Mouse (Mus musculus) common myeloid progenitor, adult 5-6 weeks (primary cell): ENCODE measurements at regions not wholly inside any gene's neighbourhood (a gene's known extent, or its start where the extent isn't known, plus 50 kb on each side); places are given as distances from the start of the nearest gene placed in this dataset.

Source experiments
- ATAC-seq: replicated peaks from 2 replicates; pipeline ENCODE4 v1.8.0; 2016; ENCODE audit warnings: low read depth, mild to moderate bottlenecking, moderate TSS enrichment, inconsistent platforms; ENCODE audit not compliant: poor library complexity, severe bottlenecking

DNA sequence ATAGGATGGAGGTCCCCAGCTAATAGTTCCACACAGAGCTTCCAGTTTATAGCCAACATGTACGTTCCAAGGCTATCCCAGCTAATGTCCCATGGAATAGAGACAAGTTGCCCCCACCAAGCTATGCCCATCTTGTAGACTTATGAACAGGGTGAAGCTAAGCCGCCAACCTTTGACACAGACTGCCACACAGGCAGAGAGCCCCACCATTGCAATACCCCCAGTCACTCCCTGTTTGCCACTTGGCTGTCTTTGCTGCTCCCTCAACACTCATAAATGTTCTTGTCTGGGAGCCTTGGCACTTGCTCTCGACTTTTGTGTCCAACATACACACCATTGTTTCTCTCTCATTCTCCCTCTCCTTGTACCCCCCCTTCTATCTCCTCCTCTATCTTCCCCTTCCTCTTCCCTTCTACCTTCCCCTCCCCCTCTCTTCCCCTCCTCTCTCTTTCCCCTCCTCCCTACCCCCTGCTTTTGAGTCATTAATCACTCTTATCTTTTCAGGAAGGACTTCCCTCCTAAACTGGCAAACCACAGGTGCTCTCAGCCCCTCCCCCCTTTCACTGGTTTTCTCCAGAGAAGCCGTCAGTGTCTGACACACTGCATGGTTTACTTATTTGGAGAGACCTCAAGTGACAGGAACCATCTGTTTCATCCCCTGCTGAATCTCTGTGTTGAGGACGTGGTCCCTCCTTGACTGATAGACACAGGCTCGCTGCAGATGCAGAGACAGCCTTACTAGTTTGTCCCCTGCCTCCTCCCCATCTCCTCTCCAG is 148.2 kb downstream of the Kdr start:
- ATAC-seq = peak; percentile 59

DNA sequence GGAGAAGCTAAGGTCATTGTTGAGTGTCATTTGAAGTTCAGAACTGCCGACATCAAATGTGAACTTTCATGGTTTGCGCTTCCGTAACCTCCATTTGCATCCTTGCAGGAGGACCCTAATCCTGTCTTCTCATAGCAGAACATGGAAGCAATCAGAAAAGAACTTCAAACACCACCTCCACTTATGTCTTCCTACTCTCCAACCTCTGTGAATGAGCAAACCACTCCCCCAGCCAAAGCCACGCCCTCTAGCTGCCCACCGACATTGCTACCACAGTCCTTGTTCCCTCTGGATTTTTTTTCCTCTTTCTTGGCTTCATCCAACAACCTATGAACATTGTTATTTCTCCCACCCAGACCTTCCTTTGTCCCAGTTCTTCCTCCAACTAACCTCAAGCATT is 149.9 kb downstream of the Kdr start:
- no peak for ATAC-seq

DNA sequence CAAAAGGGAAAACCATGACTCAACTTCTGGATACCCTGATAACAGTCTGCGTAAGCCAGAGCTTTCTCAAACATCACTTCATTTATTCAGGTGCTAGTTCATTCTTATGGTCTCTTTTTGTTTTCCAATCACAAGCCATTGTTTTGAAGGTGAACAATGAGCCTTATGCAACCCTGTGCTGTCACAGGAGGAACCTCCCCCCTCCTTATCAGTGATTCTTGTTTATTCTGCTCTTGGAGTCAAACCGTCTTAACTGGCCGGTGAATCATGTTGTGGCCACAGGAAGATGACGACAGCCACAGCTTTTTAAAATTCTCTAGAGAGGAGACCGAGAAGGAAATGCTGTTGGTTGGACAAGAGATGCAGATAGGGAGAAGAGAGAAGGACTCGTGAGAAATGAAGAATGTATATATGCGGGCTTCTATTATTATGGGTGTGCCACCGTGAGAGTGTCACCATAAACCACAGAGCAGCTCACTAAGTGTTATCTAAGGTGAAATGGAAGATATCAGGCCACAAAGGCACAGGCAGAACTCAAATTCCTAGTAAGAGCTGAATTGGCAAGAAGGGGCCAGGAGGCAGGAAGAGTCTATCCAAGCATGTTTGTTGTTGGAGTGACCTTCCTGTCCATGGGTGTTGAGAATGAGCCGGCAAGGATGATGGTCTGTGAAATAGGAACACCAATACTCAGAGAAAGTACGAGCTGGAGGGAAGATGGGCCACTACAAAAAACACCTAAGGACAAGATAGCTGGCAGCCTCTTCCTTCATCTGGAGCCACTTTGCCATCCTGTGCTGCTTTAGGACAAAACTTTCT is 151.8 kb downstream of the Kdr start:
- peak; percentile 61 for ATAC-seq

DNA sequence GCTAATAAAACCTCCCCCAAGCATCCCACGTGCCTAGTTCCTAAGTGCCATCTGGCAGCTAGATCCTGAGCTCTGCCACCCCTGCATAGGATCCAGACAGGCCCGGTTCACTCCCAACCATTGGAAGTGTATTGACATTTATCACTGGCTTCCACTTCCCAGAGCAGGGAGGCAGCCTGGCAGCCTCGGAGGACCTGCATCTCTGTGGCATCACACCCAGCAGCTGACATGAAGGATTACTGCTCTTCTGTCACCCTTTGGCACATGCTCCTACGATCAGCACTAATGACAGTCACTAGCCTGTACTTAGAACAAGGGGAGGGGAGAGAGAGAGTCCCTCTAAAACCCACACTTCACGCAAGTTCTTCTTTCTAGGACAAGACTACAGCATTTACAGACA is 152.7 kb downstream of the Kdr start:
- ATAC-seq = 0 out of 2 replicates have a peak, but pooled peaks have one; percentile 5

DNA sequence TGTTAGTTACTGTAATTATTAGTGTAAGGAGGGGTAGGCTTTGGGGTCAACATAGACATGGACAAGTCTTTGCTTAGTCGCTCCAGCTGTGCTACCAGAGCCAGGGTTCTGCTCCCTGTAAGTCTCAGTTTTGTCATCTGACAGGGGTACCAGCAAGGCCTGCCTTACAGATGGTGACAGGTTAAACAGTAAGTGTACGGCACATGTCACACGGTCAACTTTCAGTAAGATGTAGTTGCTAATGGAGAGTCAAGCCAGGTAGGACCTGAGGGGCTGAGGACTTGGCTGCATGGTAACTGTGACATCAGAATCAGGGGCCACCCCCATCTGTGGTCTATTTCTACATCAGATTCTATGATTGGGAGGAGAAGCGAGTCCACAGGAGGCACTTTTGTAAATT is 153.6 kb downstream of the Kdr start:
- no peak for ATAC-seq

DNA sequence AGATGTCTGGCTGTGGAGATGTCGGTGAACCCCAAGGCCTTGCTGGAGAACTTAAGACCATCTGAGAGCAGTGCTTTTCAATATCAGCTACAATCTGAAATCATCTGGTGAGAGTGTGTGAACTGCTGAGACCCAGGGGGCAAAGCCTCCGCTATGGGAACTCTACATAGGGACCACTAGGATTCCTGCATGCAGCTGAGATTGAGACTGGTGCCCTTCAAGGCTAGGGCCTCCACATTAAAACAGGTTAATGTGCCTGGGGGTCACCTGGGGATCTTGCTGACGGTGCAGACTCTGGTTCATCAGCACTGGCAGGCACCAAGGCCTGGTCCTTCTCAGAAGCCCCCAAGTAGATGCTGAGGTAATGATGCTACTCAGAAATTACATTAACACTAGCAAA is 154.6 kb downstream of the Kdr start:
- ATAC-seq = no peak

DNA sequence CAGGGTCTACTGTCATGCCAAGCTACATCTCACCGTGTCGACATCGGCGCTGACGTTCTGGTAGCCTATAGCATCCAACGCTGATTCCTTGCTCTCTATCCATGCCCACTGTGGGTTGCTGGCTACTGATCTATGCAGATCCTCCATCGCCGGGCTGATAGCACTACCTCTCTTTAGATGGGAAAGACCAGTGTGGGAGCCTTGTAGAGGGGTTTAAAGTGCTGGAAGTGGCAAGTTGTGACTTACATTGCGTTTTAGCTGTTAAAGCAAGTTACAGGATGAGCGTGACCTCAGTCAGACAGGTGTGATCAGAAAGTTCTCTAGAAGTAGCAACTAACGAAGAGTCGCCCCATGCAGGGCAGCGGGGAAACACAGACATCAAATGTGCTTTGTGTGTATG is 160.9 kb downstream of the Kdr start:
- no peak for ATAC-seq

DNA sequence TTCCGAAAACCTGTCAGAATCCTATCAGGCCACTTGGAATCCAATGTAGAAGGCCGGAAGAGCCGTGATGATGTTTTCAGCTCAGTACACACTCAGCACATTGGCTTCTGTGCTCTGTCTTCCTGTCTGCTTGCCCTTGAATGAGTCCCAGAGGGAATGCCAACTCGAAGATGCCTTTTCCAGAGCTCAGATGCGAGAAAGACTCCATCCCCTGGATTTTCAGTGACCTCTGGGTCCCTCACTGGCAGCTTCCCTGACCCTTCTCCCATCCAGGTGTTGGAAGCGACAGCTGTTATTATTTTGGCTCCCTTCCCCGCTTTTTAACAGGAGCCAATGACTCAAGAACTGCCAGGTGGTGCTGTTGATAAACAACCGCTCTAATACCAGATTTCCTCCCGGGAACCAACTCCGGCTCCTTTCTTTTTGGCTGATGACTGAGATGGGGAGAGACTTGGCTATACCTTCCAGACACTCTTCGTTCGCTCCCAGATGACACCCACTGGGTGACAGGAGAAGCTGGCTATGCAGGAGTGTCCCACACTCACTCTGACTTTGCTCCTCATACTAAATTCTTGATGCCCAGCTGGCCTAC is 163.8 kb downstream of the Kdr start:
- no peak for ATAC-seq

DNA sequence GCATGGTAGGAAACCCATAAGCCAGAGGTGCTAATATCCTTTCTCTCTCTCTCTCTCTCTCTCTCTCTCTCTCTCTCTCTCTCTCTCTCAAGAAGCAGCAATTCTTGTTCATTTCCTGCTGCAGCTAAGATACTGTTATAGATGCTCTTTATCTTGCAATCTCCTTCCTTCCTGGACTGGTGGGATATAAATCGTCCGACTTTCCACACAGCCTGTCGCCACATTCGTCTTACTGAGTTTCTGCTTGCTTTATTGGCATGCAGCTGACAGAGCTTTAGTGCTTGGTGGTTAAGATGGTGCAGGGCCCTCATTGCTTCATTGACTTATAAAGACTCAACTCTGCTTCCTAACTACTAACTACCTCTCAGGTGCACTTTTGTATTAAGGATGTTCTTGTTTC is 165.6 kb downstream of the Kdr start:
- ATAC-seq = peak; percentile 26; the same call in 1 of the 2 replicates

DNA sequence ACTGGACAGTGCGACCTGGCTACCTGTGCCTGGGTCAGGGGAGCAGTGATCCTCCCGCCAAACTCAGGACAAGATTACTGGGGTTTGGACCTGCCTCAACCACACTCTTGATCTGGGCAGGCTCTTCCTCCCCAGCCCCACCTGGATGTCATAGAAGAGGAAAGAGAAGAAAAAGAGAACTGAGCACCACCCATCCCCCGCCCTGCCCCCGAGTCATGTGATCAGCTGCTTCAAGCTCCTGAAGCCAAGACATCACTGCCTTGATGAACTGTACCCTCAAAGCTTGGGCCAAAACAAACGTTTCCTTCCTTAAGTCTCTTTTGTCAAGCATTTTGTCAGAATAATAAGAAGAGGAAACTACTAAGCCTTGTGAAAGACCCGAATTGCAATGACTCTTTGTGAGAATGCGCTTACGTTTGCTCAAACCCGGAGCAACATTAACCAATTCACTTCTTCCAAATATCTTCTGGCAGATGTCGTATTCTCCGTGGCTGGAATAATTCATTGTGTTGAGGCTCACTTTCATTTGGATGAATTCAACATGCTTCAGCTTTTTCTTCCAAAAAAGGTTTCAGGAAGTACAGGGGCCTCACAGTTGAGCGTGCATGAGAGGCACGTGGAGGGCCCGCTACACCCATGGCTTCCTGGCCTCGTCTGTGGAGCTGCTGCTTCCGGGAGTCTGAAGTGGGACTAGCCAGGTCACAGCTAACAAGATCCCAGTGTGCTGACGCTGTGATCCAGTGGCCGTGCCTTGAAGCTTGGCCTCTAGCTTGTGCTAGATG is 169.5 kb downstream of the Kdr start:
- ATAC-seq = peak; percentile 51

DNA sequence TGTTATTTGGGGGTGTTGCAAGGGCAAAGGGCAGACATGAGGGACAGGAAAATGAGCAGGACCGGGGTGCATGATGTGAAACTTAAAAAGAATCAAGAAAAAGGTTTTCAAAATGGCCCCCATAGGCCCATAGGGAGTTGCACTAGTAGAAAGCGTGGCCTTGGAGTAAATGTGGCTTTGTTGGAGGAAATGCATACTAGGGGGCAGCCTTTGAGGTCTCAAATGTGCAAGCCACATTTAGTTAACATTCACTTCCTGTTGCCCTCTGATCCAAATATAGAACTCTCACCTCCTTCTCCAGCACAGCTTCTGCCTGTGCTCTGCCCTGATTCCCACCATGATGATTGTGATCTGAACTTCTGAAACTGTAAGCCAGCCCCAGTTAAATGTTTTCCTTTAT is 173.2 kb downstream of the Kdr start:
- no peak for ATAC-seq

DNA sequence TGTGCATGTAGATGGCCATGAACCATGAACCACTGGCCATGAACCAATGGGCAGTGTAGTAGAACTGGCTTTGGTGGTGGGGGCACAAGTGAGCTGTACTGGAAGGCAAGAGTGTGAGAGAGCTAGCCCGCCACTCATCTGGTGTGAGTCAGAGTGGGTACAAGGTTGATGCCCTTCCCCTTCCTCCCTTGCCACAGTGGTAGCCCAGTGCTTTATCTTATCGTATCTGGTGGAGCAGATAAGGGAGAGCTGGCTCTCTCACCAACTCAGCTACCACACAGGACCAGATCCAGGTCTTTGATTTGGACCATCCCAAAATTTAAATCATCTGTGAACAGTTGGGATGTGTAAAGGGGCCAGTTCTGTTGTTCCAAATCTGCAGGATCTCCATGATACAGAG is 173.9 kb downstream of the Kdr start:
- ATAC-seq = peak; percentile 19; the same call in 1 of the 2 replicates

DNA sequence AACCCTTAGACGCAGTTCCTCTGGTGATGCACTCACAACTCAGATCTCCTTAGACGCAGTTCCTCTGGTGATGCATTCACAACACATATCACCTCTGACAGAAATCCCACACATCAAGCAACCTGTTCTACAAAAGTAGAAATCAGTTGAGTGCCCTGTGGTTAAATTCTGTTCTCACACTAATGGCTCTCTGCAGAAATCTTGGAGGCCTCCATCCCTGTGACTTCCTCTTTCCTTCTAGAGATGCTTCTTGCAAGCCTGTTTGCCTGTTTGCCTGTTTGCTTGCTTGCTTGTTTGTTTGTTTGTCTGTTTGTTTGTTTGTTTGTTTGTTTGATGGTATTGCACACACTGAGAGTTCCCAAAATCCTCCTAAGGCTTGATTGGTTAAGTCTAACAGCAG is 175.2 kb downstream of the Kdr start:
- ATAC-seq = 0 out of 2 replicates have a peak, but pooled peaks have one; percentile 29

DNA sequence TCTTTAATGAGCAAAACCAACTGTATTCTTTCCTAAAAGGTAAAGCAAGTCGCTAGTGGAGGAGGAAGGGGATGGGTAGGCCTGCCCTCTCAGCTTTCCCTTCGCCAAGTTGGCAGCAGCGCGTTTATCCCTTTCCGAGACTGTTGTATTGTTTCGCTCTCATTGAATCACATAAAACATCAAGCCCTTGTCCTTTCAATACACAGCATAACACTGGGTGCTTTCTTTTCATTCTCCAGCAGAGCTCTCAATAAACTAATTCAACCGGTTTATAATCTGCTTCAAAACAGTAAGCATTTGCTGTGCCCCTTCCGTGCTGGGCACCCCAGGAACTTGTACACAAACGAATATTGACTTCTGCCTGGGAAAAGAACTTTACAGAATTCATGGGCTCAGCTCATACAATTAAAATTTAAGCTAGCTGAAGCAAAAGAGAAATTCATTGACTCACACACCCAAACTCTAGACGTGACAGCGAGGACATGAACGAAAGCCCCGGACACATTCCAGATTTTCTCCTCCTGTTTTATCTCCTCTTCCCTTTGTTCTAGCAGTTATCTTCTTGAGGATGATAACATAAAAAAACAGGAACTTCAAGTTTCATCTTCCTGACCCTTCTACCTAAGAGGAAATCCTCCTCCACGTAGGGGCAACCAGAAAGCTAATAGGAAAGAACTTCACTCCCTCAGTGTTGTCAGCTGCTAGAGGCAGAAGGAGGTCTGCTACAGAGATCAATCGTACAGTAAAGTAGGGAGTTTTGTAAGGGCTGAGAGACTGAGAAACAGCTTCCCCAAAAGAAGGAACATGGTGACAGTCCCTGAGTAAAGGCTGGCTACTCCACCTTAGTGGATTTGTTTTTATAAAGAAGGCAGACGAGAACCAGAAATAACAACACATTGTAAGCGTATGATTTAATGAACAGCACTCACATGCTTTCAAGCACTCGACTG is 177.9 kb downstream of the Kdr start:
- peak; percentile 34; the same call in 1 of the 2 replicates for ATAC-seq

DNA sequence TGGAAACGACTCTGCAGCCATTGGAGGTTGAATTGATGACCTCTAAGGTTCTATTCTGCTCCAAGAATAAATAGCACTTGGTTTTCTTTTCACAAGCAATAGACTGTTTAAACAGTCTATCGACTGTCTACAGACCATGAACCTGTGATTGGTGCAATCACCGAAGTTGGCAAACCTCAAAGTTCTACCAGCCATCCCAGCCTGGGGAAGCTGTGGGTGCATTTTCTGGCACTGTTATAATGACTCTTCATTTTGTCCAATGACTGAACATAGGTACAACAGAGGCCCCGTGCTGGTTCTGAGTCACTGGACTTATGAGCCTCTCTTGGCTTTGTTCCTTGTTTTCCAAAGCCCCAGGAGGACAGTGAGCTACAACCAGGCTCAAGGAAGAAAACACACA is 178.6 kb downstream of the Kdr start:
- peak; percentile 35 for ATAC-seq

DNA sequence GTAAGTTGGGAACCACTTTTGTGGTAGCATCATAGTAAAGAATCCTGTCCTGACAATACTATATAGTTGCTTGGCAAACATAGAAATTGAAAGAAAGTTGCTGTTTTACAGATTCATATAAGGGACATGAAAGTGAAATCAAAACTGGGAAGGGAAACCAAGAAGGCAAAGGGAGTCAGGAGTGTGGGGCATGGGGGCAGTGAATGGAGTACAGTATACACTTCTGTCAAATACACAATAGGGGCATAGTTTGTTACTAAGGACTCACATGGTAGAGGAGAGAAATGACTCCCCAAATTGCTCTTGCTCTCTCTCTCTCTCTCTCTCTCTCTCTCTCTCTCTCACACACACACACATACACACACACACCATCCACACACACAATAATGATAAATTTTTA is 185.1 kb downstream of the Kdr start:
- 0 out of 2 replicates have a peak, but pooled peaks have one; percentile 31 for ATAC-seq

DNA sequence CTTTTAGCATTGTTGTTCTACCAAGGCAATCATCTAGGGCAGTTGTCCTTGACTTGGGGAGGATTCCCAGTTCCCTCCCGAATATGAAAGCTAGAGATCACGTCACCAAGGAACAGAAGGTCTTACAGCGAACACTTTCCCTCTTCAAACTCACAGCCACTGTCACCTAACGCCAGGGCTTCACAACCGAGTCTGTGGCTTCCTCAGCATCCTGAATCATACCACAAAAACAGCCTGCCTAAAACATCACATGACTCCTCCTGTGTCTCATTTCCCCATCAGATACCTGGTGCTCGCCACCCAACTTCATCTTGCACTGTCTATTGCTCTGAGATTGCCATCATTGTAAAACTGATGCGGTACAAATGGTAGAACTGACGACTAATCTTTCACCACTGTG is 186.5 kb downstream of the Kdr start:
- ATAC-seq = peak; percentile 92

DNA sequence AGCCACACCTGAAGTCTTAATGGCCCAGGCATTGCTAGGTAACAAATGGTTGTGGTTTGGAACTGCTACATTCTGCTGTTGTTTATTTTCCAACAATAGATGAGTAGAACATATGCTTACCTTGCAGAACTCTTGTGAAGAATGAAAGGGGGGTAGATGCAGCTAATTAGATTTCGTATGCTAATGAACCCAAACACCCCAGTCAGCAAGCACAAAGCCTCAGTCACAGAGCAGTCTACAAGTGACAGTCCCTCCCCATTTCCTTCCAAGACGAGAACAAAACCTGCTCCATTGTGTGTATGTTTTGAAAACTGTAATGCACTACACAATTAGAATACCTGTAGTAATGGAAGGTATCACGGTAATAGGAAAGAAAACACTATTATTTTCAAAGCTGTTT is 190.2 kb downstream of the Kdr start:
- no peak for ATAC-seq

DNA sequence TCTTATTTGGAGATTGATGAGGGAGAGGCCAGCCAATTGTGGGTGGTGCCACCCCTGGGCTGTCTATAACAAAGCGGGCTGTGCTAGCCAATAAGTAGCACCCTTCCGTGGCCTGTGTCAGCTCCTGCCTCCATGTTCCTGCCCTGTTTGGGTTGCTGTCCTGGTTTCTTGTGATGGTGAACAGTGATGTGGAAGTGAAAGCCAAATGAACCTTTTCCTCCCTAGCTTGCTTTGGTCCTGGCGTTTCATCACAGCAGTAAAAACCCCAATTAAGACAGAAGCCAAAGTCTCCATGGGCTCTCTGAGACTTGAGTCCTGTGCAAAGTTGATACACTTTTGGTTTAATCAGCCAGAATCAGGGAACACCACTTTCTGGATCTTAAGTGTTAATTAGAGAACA is 192.1 kb downstream of the Kdr start:
- no peak for ATAC-seq
